Mouse (Mus musculus): Measurements from ENCODE around the gene Zfp316. TPM values are rescaled to one million over a fixed set of nuclear protein-coding genes. Genes with fewer than 3 reads are reported as not detected.

The Zfp316 gene
- polyA plus RNA-seq, 1 experiment from 2014 or later: 8.7 TPM

DNA sequence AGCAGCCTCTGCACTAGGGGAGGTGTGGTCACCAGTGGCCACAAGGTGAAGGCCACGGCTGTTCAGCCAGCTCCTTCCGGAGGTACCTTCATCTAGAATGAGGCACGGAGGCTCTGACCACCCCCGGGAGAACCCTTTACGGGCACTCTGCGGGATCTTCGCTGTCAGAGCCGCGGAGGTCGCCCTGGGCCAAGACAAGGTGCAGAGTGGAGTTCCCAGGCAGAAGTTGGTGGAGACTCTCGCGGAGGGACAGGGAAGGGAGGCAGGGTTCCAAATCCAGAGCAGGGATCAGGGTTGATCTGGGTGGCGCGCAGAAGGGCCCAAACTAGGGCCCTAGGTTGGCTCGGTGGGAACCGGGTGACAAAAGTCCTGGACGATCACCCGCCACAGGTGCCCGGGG is 23.1 kb upstream of the Zfp316 start:
- Histone ChIP-seq H3K36me3 (ENCODE audit: control insufficient read depth, insufficient read depth, low read length) (no peaks in the 10 kb centered on the region), H3K27me3 (ENCODE audit: control insufficient read depth, insufficient read depth, low read depth, low read length) (peaks cover 42% of the 10 kb centered on the region), H3K9me3 (replicated peaks; ENCODE audit: control insufficient read depth, low read length, poor library complexity, severe bottlenecking) (no peaks in the 10 kb centered on the region; the same call in 1 of the 2 replicates), H3K4me3 (ENCODE audit: low read depth, low read length) (peak overlapping the region; percentile 57), H3K9ac (ENCODE audit: low read depth, low read length) (peak overlapping the region; percentile 82), H3K4me1 (ENCODE audit: control insufficient read depth, insufficient read depth, low read length) (peaks cover 9% of the 10 kb centered on the region), H3K4me2 (ENCODE audit: low read length) (peak overlapping the region; percentile 90), H3K27ac (ENCODE audit: low read length) (no peak overlapping the region)
- ATAC-seq: no peak; the same call in 1 of the 2 replicates
- WGBS: 2% methylated on average over 17 of the region's 19 CpGs

- 79% methylated on average over 9 of the region's 9 CpGs for WGBS
- H3K9ac ChIP-seq (ENCODE audit: low read depth, low read length): no peak overlapping the region
- H3K27me3 ChIP-seq (ENCODE audit: control insufficient read depth, insufficient read depth, low read depth, low read length): peaks cover 55% of the 10 kb centered on the region
Observed at GRCm38 (mm10) chr5:143289299-143289698, 19.5 kb upstream of the Zfp316 start.

GRCm38 (mm10) chr5:143288378-143288911 is 18.6 kb upstream of the Zfp316 start:
- H3K36me3 ChIP-seq (ENCODE audit: control insufficient read depth, insufficient read depth, low read length): no peaks in the 10 kb centered on the region
- peaks cover 49% of the 10 kb centered on the region for H3K27me3 ChIP-seq (ENCODE audit: control insufficient read depth, insufficient read depth, low read depth, low read length)
- no peak for ATAC-seq
- H3K4me3 ChIP-seq (ENCODE audit: low read depth, low read length): peak overlapping the region; percentile 20
- peak overlapping the region; percentile 44 for H3K4me2 ChIP-seq (ENCODE audit: low read length)
- no peak overlapping the region for H3K27ac ChIP-seq (ENCODE audit: low read length)
- H3K9me3 ChIP-seq (replicated peaks; ENCODE audit: control insufficient read depth, low read length, poor library complexity, severe bottlenecking): no peaks in the 10 kb centered on the region
- WGBS: 15% methylated on average over 9 of the region's 9 CpGs
- H3K9ac ChIP-seq (ENCODE audit: low read depth, low read length): 0 out of 2 replicates have a peak overlapping the region, but pooled peaks have one; percentile 46
- H3K4me1 ChIP-seq (ENCODE audit: control insufficient read depth, insufficient read depth, low read length): peaks cover 9% of the 10 kb centered on the region

More at GRCm38 (mm10) chr5:143289299-143289698, 19.5 kb upstream of the Zfp316 start:
- H3K4me1 ChIP-seq (ENCODE audit: control insufficient read depth, insufficient read depth, low read length): peaks cover 12% of the 10 kb centered on the region
- no peak overlapping the region for H3K27ac ChIP-seq (ENCODE audit: low read length)
- no peak overlapping the region for H3K4me3 ChIP-seq (ENCODE audit: low read depth, low read length)
- H3K36me3 ChIP-seq (ENCODE audit: control insufficient read depth, insufficient read depth, low read length): no peaks in the 10 kb centered on the region
- no peak for ATAC-seq
- no peak overlapping the region for H3K4me2 ChIP-seq (ENCODE audit: low read length)
- H3K9me3 ChIP-seq (replicated peaks; ENCODE audit: control insufficient read depth, low read length, poor library complexity, severe bottlenecking): no peaks in the 10 kb centered on the region

GRCm38 (mm10) chr5:143287774-143288328 is 18.0 kb upstream of the Zfp316 start:
- Histone ChIP-seq H3K27me3 (ENCODE audit: control insufficient read depth, insufficient read depth, low read depth, low read length) (peaks cover 46% of the 10 kb centered on the region), H3K27ac (ENCODE audit: low read length) (no peak overlapping the region), H3K4me2 (ENCODE audit: low read length) (peak overlapping the region; percentile 44), H3K9me3 (replicated peaks; ENCODE audit: control insufficient read depth, low read length, poor library complexity, severe bottlenecking) (no peaks in the 10 kb centered on the region), H3K36me3 (ENCODE audit: control insufficient read depth, insufficient read depth, low read length) (no peaks in the 10 kb centered on the region), H3K4me3 (ENCODE audit: low read depth, low read length) (peak overlapping the region; percentile 20), H3K4me1 (ENCODE audit: control insufficient read depth, insufficient read depth, low read length) (peaks cover 4% of the 10 kb centered on the region; the same call in 1 of the 2 replicates), H3K9ac (ENCODE audit: low read depth, low read length) (0 out of 2 replicates have a peak overlapping the region, but pooled peaks have one; percentile 46)
- WGBS: 3% methylated on average over 48 of the region's 48 CpGs
- no peak for ATAC-seq

DNA sequence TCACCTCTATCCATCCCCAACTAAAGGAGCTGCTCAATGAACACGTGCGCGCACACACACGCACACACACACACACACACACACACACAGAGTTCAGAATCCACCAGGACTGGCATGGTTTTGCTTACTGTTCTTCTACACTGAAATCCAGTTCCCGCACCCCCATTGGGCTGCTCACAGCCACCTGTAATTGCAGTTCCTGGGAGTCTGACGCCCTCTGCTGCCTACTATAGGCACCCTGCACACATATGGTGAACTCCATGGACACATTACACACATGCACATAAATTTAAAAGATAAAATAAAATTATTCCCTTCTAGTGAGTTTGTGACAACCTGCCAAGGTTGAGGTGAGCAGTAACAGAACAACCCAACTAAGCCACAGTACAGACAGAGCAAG is 14.9 kb upstream of the Zfp316 start:
- H3K36me3 ChIP-seq (ENCODE audit: control insufficient read depth, insufficient read depth, low read length): no peaks in the 10 kb centered on the region
- H3K4me1 ChIP-seq (ENCODE audit: control insufficient read depth, insufficient read depth, low read length): peaks cover 4% of the 10 kb centered on the region; the same call in 1 of the 2 replicates
- WGBS: 46% methylated on average over 6 of the region's 6 CpGs
- H3K9ac ChIP-seq (ENCODE audit: low read depth, low read length): no peak overlapping the region
- H3K27me3 ChIP-seq (ENCODE audit: control insufficient read depth, insufficient read depth, low read depth, low read length): peaks cover 32% of the 10 kb centered on the region
- H3K4me3 ChIP-seq (ENCODE audit: low read depth, low read length): no peak overlapping the region
- H3K4me2 ChIP-seq (ENCODE audit: low read length): no peak overlapping the region
- H3K9me3 ChIP-seq (replicated peaks; ENCODE audit: control insufficient read depth, low read length, poor library complexity, severe bottlenecking): no peaks in the 10 kb centered on the region
- no peak for ATAC-seq
- no peak overlapping the region for H3K27ac ChIP-seq (ENCODE audit: low read length)

DNA sequence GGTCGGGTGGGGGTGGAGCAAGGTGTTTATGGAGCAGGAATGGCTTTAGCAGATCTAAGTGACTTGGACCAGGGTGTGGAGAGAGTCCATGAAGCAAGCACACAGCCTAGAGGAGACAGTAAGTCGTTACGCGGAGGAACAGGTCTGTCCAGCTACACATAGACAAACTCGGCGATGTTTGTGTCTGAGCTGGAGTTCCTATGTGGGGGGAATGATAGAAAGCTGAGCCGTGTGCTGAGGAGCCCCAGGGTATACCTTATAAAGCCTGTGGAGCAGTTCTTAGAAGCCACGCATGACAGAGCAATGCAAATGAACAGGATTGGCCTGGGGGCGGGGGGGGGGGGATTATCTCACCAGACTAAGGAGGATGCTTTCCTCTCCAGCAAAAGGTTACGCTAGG is 9.4 kb upstream of the Zfp316 start:
- no peaks in the 10 kb centered on the region for H3K27me3 ChIP-seq (ENCODE audit: control insufficient read depth, insufficient read depth, low read depth, low read length)
- H3K4me2 ChIP-seq (ENCODE audit: low read length): no peak overlapping the region
- no peaks in the 10 kb centered on the region for H3K4me1 ChIP-seq (ENCODE audit: control insufficient read depth, insufficient read depth, low read length)
- H3K27ac ChIP-seq (ENCODE audit: low read length): no peak overlapping the region
- 31% methylated on average over 8 of the region's 10 CpGs for WGBS
- ATAC-seq: no peak
- no peaks in the 10 kb centered on the region for H3K36me3 ChIP-seq (ENCODE audit: control insufficient read depth, insufficient read depth, low read length)
- H3K4me3 ChIP-seq (ENCODE audit: low read depth, low read length): no peak overlapping the region
- no peaks in the 10 kb centered on the region for H3K9me3 ChIP-seq (replicated peaks; ENCODE audit: control insufficient read depth, low read length, poor library complexity, severe bottlenecking)
- H3K9ac ChIP-seq (ENCODE audit: low read depth, low read length): no peak overlapping the region

DNA sequence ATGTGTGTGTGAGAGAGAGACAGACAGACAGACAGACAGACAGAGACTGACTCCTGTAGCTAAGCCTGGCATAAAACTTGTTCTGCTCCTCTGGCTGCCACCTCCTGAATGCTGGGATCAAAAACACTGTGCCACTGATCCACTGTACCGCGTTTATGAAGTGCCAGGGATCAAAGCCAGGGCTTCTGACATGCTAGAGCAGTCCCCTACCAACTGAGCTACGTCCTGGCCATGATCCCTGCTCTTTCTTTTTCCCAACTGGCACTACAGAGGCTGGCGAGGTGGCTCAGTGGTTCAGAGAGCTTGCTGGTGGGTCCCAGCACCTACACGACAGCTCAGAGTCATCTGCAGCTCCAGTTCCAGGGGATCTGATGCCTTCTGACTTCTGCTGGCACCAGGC is 5.9 kb upstream of the Zfp316 start:
- H3K4me2 ChIP-seq (ENCODE audit: low read length): no peak overlapping the region
- H3K27me3 ChIP-seq (ENCODE audit: control insufficient read depth, insufficient read depth, low read depth, low read length): no peaks in the 10 kb centered on the region
- no peaks in the 10 kb centered on the region for H3K36me3 ChIP-seq (ENCODE audit: control insufficient read depth, insufficient read depth, low read length)
- H3K9me3 ChIP-seq (replicated peaks; ENCODE audit: control insufficient read depth, low read length, poor library complexity, severe bottlenecking): no peaks in the 10 kb centered on the region
- no peak for ATAC-seq
- no peak overlapping the region for H3K9ac ChIP-seq (ENCODE audit: low read depth, low read length)
- WGBS: 52% methylated on average over 5 of the region's 5 CpGs
- no peak overlapping the region for H3K27ac ChIP-seq (ENCODE audit: low read length)
- H3K4me1 ChIP-seq (ENCODE audit: control insufficient read depth, insufficient read depth, low read length): peaks cover 7% of the 10 kb centered on the region
- H3K4me3 ChIP-seq (ENCODE audit: low read depth, low read length): no peak overlapping the region

GRCm38 (mm10) chr5:143272540-143273330 is 2.9 kb upstream of the Zfp316 start:
- Histone ChIP-seq H3K36me3 (ENCODE audit: control insufficient read depth, insufficient read depth, low read length) (no peaks in the 10 kb centered on the region), H3K27ac (ENCODE audit: low read length) (no peak overlapping the region), H3K4me1 (ENCODE audit: control insufficient read depth, insufficient read depth, low read length) (peaks cover 19% of the 10 kb centered on the region), H3K4me2 (ENCODE audit: low read length) (no peak overlapping the region), H3K27me3 (ENCODE audit: control insufficient read depth, insufficient read depth, low read depth, low read length) (no peaks in the 10 kb centered on the region), H3K4me3 (ENCODE audit: low read depth, low read length) (no peak overlapping the region), H3K9ac (ENCODE audit: low read depth, low read length) (no peak overlapping the region), H3K9me3 (replicated peaks; ENCODE audit: control insufficient read depth, low read length, poor library complexity, severe bottlenecking) (no peaks in the 10 kb centered on the region)
- 85% methylated on average over 16 of the region's 16 CpGs for WGBS
- ATAC-seq: no peak

- no peak for ATAC-seq
- Histone ChIP-seq H3K4me2 (ENCODE audit: low read length) (no peak overlapping the region), H3K4me3 (ENCODE audit: low read depth, low read length) (no peak overlapping the region), H3K9me3 (replicated peaks; ENCODE audit: control insufficient read depth, low read length, poor library complexity, severe bottlenecking) (no peaks in the 10 kb centered on the region), H3K9ac (ENCODE audit: low read depth, low read length) (no peak overlapping the region), H3K27ac (ENCODE audit: low read length) (no peak overlapping the region), H3K36me3 (ENCODE audit: control insufficient read depth, insufficient read depth, low read length) (no peaks in the 10 kb centered on the region), H3K4me1 (ENCODE audit: control insufficient read depth, insufficient read depth, low read length) (peaks cover 21% of the 10 kb centered on the region), H3K27me3 (ENCODE audit: control insufficient read depth, insufficient read depth, low read depth, low read length) (no peaks in the 10 kb centered on the region)
- 85% methylated on average over 3 of the region's 3 CpGs for WGBS
Observed at GRCm38 (mm10) chr5:143272108-143272507, 2.3 kb upstream of the Zfp316 start.

Measured in midbrain, embryonic 16.5 days (tissue).